Mouse (Mus musculus) ES-Bruce4 (cell line): ENCODE measurements at regions not wholly inside any gene's neighbourhood (a gene's known extent, or its start where the extent isn't known, plus 50 kb on each side); places are given as distances from the start of the nearest gene placed in this dataset.

Experiments
- CTCF ChIP-seq: IDR thresholded peaks from one replicate; pipeline ENCODE4 v1.8.1; 2011; ENCODE audit warnings: low read depth, low read length
- EP300 ChIP-seq: IDR thresholded peaks from 2 replicates; pipeline ENCODE4 v1.6.1; 2011; ENCODE audit warnings: low read depth, low read length; ENCODE audit not compliant: insufficient read depth
- POLR2A ChIP-seq: IDR thresholded peaks from one replicate; pipeline ENCODE4 v1.8.1; 2011; ENCODE audit warnings: low read length; ENCODE audit not compliant: insufficient read depth

- TF ChIP-seq POLR2A (no peak), CTCF (no peak), EP300 (no peak)
These were observed 190.2 kb downstream of the Kdr start for GRCm38 (mm10) chr5:75788087-75788486.
